Mouse (Mus musculus): Measurements from ENCODE around the gene Kcnmb4.

DNA sequence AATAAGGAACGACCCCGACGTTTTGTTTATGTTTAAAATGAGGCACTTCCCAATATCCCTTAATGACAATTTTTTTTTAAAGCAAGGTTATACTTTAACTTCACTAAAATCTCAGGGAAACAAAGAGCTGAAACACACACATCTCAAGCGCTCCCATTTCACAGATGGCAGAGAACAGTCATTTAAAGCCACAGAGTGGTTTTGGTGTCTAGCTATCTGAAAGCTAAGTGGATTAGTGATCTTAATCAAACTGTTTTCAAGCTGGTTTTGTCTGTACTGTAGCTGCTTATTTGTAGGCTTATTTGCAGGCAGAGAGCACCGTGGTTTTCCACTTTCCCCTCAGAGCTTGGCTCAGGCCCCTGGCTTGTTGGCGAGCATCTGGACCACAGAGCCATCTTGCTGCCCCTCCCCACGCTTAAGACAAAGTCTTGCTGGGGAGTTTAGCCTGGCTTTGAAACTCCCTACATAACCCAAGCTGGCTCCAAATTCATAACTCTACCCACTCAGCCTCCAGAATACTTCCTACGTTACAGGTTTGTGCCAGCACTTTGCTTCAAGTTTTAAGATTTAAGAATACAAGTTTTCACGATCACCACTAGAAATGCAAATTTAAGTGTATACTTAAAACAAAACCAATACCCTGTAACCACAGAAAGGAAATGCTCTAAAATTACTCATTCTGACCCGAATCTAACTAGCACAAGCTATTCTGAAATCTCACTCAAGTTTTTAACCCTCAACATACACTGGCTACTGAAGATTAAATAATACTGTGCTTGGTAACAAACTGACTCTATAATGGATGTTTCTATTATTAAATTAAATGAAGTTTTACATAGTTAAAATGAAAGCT lies 13.4 kb upstream of the Kcnmb4 start:
- TF ChIP-seq CTCF (IDR thresholded peaks at IDR 0.05; ENCODE audit: low read depth, low read length) (no peak), POLR2AphosphoS5 (IDR thresholded peaks at IDR 0.05; ENCODE audit: insufficient replicate concordance, low read depth, low read length) (no peak)

All from G1E (cell line).